Mouse (Mus musculus) embryonic facial prominence, embryonic 13.5 days (tissue): ENCODE data around the gene Tead2. TPM values are rescaled to one million over a fixed set of nuclear protein-coding genes. Genes with fewer than 3 reads are reported as not detected.
A peak's percentile ranks its signal among the peaks of the same experiment; 100 is the strongest.

Source experiments
- ATAC-seq: fragments of 200-750 bp; cut with Nextera tagmentation; 2 replicates; pipeline ENCODE4 v1.8.0; 2017; ENCODE audit warnings: low read depth; ENCODE audit not compliant: insufficient number of reproducible peaks, insufficient read depth, low FRiP score, low TSS enrichment
- H3K27ac ChIP-seq: fragments of 300-500 bp; sonication (generic); 2 replicates; pipeline ENCODE4 v1.5.1; 2015; ENCODE audit warnings: moderate library complexity, mild to moderate bottlenecking, inconsistent platforms
- H3K27me3 ChIP-seq: fragments of 300-500 bp; sonication (generic); 2 replicates; pipeline ENCODE4 v1.6.1; 2015; ENCODE audit warnings: mild to moderate bottlenecking, inconsistent platforms
- H3K36me3 ChIP-seq: fragments of 300-500 bp; sonication (generic); 2 replicates; pipeline ENCODE4 v1.6.1; 2015; ENCODE audit warnings: mild to moderate bottlenecking, inconsistent platforms
- H3K4me1 ChIP-seq: fragments of 300-500 bp; sonication (generic); 2 replicates; pipeline ENCODE4 v1.6.1; 2015; ENCODE audit warnings: inconsistent platforms
- H3K4me2 ChIP-seq: fragments of 300-500 bp; sonication (generic); 2 replicates; pipeline ENCODE4 v1.6.1; 2015; ENCODE audit warnings: moderate library complexity, mild to moderate bottlenecking, inconsistent platforms
- H3K4me3 ChIP-seq: fragments of 300-500 bp; sonication (generic); 2 replicates; pipeline ENCODE4 v1.5.1; 2015; ENCODE audit warnings: mild to moderate bottlenecking, inconsistent platforms
- H3K9ac ChIP-seq: fragments of 300-500 bp; sonication (generic); 2 replicates; pipeline ENCODE4 v1.6.1; 2015; ENCODE audit warnings: mild to moderate bottlenecking, inconsistent platforms
- H3K9me3 ChIP-seq: fragments of 300-500 bp; sonication (generic); 2 replicates; pipeline ENCODE4 v1.6.1; 2016; ENCODE audit warnings: inconsistent platforms
- WGBS: fragments of 180-500 bp; shearing (Covaris S2); methylation state at CpG from one replicate; pipeline ENCODE4 v1.1.7; 2015; ENCODE audit warnings: mixed read lengths; 5-methylcytosine and 5-hydroxymethylcytosine counted together
- polyA plus RNA-seq: library from polyadenylated mRNA; unstranded; fragments of >200 nt; fragmentation: Nextera tagmentation; extraction: Ambion mirVana; gene quantifications from 2 replicates; pipeline ENCODE4 v1.2.1, GENCODE M21; 2015

Gene Tead2
- polyA plus RNA-seq, 1 experiment from 2014 or later = 221 TPM

DNA sequence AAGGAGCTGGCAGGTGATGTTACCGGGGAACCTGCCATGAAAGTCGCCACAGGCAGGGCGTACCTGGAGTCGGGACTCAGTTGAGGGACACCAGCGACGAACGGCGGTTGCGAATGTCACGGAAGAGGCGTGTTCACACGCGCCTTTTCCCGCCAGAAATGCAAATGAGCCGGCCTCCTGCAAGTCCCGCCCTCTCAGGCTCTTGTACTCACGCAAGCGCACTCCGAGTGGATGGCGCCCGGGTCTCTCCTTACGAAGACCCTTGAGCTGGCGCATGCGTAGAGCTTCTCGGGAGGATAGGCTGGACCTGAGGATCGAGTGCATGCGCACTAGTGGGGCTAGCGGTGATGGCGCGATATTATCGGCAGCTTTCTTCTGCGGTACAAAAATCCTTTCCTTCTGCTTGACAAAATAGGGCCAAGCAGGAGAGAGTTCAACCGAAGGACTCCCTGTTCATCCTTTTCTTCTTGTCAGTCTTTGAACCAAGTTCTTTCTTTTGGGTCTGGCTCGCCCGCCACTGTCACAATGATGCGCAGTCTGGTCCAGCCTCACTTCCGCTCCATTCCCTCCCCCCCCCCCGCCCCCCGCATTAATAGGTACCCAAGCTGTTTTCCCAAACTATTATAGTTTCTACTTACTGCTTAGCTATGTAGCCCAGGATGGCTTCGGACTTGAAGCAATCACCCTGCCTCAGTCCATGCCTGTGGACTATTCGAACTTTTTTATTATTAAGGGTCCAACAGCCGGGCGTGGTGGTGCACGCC lies 11.0 kb upstream of the Tead2 start, which contains the start of gene Ccdc155:
Ccdc155 (minus strand) TSS at position 513 of the 764 bp plus-strand sequence.
- H3K36me3 ChIP-seq = no peaks in the 10 kb centered on the region
- ATAC-seq = peak; percentile 87
- peaks cover 7% of the 10 kb centered on the region for H3K27me3 ChIP-seq
- H3K4me3 ChIP-seq = peak within 1 kb of the TSS; percentile 48
- peak within 1 kb of the TSS; percentile 61 for H3K9ac ChIP-seq
- peak within 1 kb of the TSS; percentile 51; the same call in 1 of the 2 replicates for H3K27ac ChIP-seq
- peak within 1 kb of the TSS; percentile 55 for H3K4me2 ChIP-seq
- H3K9me3 ChIP-seq = peaks cover 4% of the 10 kb centered on the region; the same call in 1 of the 2 replicates
- no peaks in the 10 kb centered on the region for H3K4me1 ChIP-seq
- WGBS = 9% methylated on average over 43 of the region's 44 CpGs

GRCm38 (mm10) chr7:45208260-45208659 lies 7.3 kb upstream of the Tead2 start:
- Histone ChIP-seq H3K27ac (no peak overlapping the region), H3K36me3 (no peaks in the 10 kb centered on the region), H3K9me3 (peaks cover 4% of the 10 kb centered on the region; the same call in 1 of the 2 replicates), H3K4me2 (no peak overlapping the region), H3K4me1 (peaks cover 7% of the 10 kb centered on the region; the same call in 1 of the 2 replicates), H3K27me3 (peaks cover 35% of the 10 kb centered on the region), H3K4me3 (no peak overlapping the region), H3K9ac (no peak overlapping the region)
- WGBS = 77% methylated on average over 6 of the region's 6 CpGs
- ATAC-seq = no peak

GRCm38 (mm10) chr7:45211070-45211469 lies 4.5 kb upstream of the Tead2 start:
- Histone ChIP-seq H3K9ac (0 out of 2 replicates have a peak overlapping the region, but pooled peaks have one; percentile 51), H3K27me3 (peaks cover 35% of the 10 kb centered on the region), H3K4me2 (peak overlapping the region; percentile 44; the same call in 1 of the 2 replicates), H3K27ac (no peak overlapping the region), H3K36me3 (no peaks in the 10 kb centered on the region), H3K9me3 (peaks cover 4% of the 10 kb centered on the region; the same call in 1 of the 2 replicates), H3K4me1 (peaks cover 14% of the 10 kb centered on the region), H3K4me3 (peak overlapping the region; percentile 20; the same call in 1 of the 2 replicates)
- ATAC-seq = no peak
- 72% methylated on average over 10 of the region's 10 CpGs for WGBS

GRCm38 (mm10) chr7:45211851-45212251 lies 3.7 kb upstream of the Tead2 start, which contains the start of gene Dkkl1:
Dkkl1 (minus strand) TSS chr7:45212147.
- peak within 1 kb of the TSS; percentile 44 for H3K4me2 ChIP-seq
- ATAC-seq = no peak

DNA sequence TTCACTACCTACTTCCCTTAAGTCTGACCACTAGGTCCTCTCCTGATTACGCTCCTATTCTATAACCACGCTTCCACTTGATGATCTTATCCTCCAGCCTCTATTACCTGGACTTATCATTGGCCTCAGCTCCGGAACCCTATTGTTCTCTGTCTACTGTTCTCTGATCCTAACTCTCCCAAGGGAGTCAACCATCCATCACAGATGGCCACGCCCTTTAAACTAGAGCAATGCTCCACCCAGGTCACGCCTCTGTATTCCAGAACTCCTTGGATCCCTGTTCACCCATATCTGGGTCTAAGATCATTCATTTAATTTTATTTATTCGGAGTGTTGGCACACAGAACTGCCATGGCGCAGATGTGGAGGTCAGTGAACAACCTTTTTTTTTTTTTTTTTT lies 3.2 kb upstream of the Tead2 start:
- Histone ChIP-seq H3K9me3 (peaks cover 4% of the 10 kb centered on the region; the same call in 1 of the 2 replicates), H3K4me1 (peaks cover 21% of the 10 kb centered on the region), H3K36me3 (peaks cover 4% of the 10 kb centered on the region), H3K27ac (no peak overlapping the region), H3K4me3 (0 out of 2 replicates have a peak overlapping the region, but pooled peaks have one; percentile 20), H3K27me3 (peaks cover 35% of the 10 kb centered on the region), H3K4me2 (no peak overlapping the region), H3K9ac (no peak overlapping the region)
- WGBS = 74% methylated on average over 7 of the region's 7 CpGs
- no peak for ATAC-seq

More at GRCm38 (mm10) chr7:45211851-45212251, 3.7 kb upstream of the Tead2 start, which contains the start of gene Dkkl1:
- WGBS = 5% methylated on average over 17 of the region's 17 CpGs
- H3K36me3 ChIP-seq = no peaks in the 10 kb centered on the region
- peaks cover 4% of the 10 kb centered on the region; the same call in 1 of the 2 replicates for H3K9me3 ChIP-seq
- H3K9ac ChIP-seq = peak within 1 kb of the TSS; percentile 51; the same call in 1 of the 2 replicates
- H3K4me3 ChIP-seq = peak within 1 kb of the TSS; percentile 20
- H3K27ac ChIP-seq = no peak within 1 kb of the TSS
- peaks cover 35% of the 10 kb centered on the region for H3K27me3 ChIP-seq
- peaks cover 16% of the 10 kb centered on the region for H3K4me1 ChIP-seq

DNA sequence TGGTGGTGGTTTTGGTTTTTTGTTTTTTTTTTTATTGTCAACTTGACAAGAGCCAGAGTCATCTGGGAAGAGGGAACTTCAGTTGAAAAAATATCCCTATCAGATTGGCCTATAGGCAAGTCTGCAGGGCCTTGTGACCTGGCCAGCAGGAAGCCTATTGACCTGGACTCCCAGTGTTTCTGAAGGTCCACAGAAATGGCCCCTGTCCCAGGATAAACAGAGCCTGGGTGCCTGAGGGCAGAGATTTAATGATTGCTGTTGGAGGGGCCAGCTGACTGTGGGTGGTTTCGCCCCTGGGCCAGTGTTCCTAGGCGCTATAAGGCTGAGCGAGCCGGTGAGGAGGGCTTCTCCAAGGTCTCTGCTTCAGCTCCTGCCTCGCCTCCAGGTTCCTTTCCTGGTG lies 1.8 kb upstream of the Tead2 start:
- no peak for ATAC-seq
- Histone ChIP-seq H3K27me3 (peaks cover 35% of the 10 kb centered on the region), H3K4me3 (no peak overlapping the region), H3K9me3 (0 out of 2 replicates have a peak, but pooled peaks cover under 1% of the 10 kb centered on the region), H3K4me2 (no peak overlapping the region), H3K9ac (no peak overlapping the region), H3K4me1 (peaks cover 34% of the 10 kb centered on the region), H3K27ac (no peak overlapping the region), H3K36me3 (peaks cover 17% of the 10 kb centered on the region)
- WGBS = 51% methylated on average over 5 of the region's 5 CpGs

- under 1% methylated on average over 13 of the region's 13 CpGs for WGBS
- Histone ChIP-seq H3K27me3 (peaks cover 11% of the 10 kb centered on the region), H3K9ac (peak overlapping the region; percentile 99), H3K36me3 (peaks cover 46% of the 10 kb centered on the region), H3K4me1 (peaks cover 44% of the 10 kb centered on the region), H3K4me2 (peak overlapping the region; percentile 84), H3K9me3 (no peaks in the 10 kb centered on the region), H3K4me3 (peak overlapping the region; percentile 89), H3K27ac (peak overlapping the region; percentile 99)
- peak; percentile 77 for ATAC-seq
Observed at GRCm38 (mm10) chr7:45216442-45217183, 1.1 kb downstream of the Tead2 start.

- ATAC-seq = no peak
- 83% methylated on average over 2 of the region's 2 CpGs for WGBS
Observed at GRCm38 (mm10) chr7:45221680-45222079, 6.1 kb downstream of the Tead2 start.

GRCm38 (mm10) chr7:45224826-45225225 lies 9.3 kb downstream of the Tead2 start:
- WGBS = 95% methylated on average over 7 of the region's 7 CpGs
- H3K9me3 ChIP-seq = no peaks in the 10 kb centered on the region
- H3K4me1 ChIP-seq = peaks cover 11% of the 10 kb centered on the region
- H3K36me3 ChIP-seq = peaks cover 98% of the 10 kb centered on the region
- no peak overlapping the region for H3K4me3 ChIP-seq
- H3K9ac ChIP-seq = no peak overlapping the region
- H3K27me3 ChIP-seq = no peaks in the 10 kb centered on the region
- ATAC-seq = no peak
- no peak overlapping the region for H3K27ac ChIP-seq
- no peak overlapping the region for H3K4me2 ChIP-seq

More at GRCm38 (mm10) chr7:45221680-45222079, 6.1 kb downstream of the Tead2 start:
- Histone ChIP-seq H3K4me2 (no peak overlapping the region), H3K9ac (no peak overlapping the region), H3K4me1 (peaks cover 34% of the 10 kb centered on the region), H3K27me3 (no peaks in the 10 kb centered on the region), H3K36me3 (peaks cover 97% of the 10 kb centered on the region), H3K4me3 (no peak overlapping the region), H3K9me3 (no peaks in the 10 kb centered on the region), H3K27ac (no peak overlapping the region)

DNA sequence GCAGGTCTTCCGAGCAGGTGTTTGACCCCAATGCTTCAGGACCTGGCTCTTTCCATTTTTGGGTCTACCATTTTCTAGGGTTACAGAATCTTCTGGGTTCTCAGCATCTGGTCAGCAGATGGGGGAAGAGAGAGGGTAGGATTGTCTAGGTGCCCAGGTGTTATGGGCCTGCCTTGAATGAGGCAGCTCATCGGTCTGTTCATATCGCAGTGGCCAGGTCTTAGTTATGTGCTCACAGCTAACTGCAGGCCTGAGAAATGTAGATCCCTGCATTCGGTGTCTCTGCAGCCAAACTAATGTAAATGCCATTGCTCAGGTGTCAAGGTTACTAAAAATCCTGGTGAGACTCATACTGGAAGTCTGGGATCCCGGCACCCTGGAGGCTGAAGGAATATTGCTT lies 10.9 kb downstream of the Tead2 start:
- no peaks in the 10 kb centered on the region for H3K27me3 ChIP-seq
- H3K4me1 ChIP-seq = peaks cover 5% of the 10 kb centered on the region; the same call in 1 of the 2 replicates
- no peaks in the 10 kb centered on the region for H3K9me3 ChIP-seq
- H3K27ac ChIP-seq = no peak overlapping the region
- ATAC-seq = no peak
- no peak overlapping the region for H3K4me3 ChIP-seq
- H3K4me2 ChIP-seq = no peak overlapping the region
- H3K36me3 ChIP-seq = peaks cover 90% of the 10 kb centered on the region
- H3K9ac ChIP-seq = no peak overlapping the region
- 95% methylated on average over 5 of the region's 5 CpGs for WGBS

GRCm38 (mm10) chr7:45228548-45228947 lies 13.0 kb downstream of the Tead2 start:
- H3K9me3 ChIP-seq = no peaks in the 10 kb centered on the region
- H3K4me1 ChIP-seq = peaks cover 16% of the 10 kb centered on the region
- H3K4me2 ChIP-seq = no peak overlapping the region
- H3K4me3 ChIP-seq = no peak overlapping the region
- H3K9ac ChIP-seq = no peak overlapping the region
- no peak for ATAC-seq
- no peaks in the 10 kb centered on the region for H3K27me3 ChIP-seq
- H3K36me3 ChIP-seq = peaks cover 88% of the 10 kb centered on the region
- 95% methylated on average over 18 of the region's 18 CpGs for WGBS
- no peak overlapping the region for H3K27ac ChIP-seq
